Mouse (Mus musculus) embryonic fibroblast, embryonic 13.5 days (primary cell): ENCODE measurements at regions not wholly inside any gene's neighbourhood (a gene's known extent, or its start where the extent isn't known, plus 50 kb on each side); places are given as distances from the start of the nearest gene placed in this dataset.

Source experiments
- CTCF ChIP-seq: IDR thresholded peaks from 2 replicates; pipeline ENCODE4 v1.5.1; 2011; ENCODE audit warnings: mild to moderate bottlenecking, control low read depth, low read length, moderate library complexity, borderline replicate concordance; ENCODE audit not compliant: insufficient read depth
- POLR2A ChIP-seq: IDR thresholded peaks from 2 replicates; pipeline ENCODE4 v1.6.1; 2011; ENCODE audit warnings: low read depth, mild to moderate bottlenecking, control low read depth, low read length, moderate library complexity

- TF ChIP-seq CTCF (no peak), POLR2A (no peak)
Measured at GRCm38 (mm10) chr9:52415706-52416105, 247.3 kb upstream of the Zc3h12c start.
